Mouse (Mus musculus): ENCODE results near the gene Oas1f.

GRCm38 (mm10) chr5:120869436-120870015, 22.4 kb downstream of the Oas1f start:
- TF ChIP-seq MAFK (IDR thresholded peaks at IDR 0.05; ENCODE audit: insufficient read depth, low read depth, low read length) (no peak), ZC3H11A (IDR thresholded peaks at IDR 0.05; ENCODE audit: borderline replicate concordance, low read depth, low read length) (no peak), CHD2 (IDR thresholded peaks at IDR 0.05; ENCODE audit: low read depth, low read length) (no peak), ZNF384 (IDR thresholded peaks at IDR 0.05; ENCODE audit: low read depth, low read length) (no peak)

All from ES-E14 (cell line).